Mouse (Mus musculus) cerebellum, postnatal 14 days (tissue): ENCODE measurements at regions not wholly inside any gene's neighbourhood (a gene's known extent, or its start where the extent isn't known, plus 50 kb on each side); places are given as distances from the start of the nearest gene placed in this dataset.
A peak's percentile ranks its signal among the peaks of the same experiment; 100 is the strongest.
"Not testable (repeated sequence)": the region's sequence is repeated elsewhere in the genome, so short reads cannot be mapped to it uniquely, and the experiment has no call there.

Source experiments
- DNase-seq, 2 experiments: peaks; one replicate each; pipeline ENCODE4 v3.0.0; 2021; ENCODE audit warnings: mixed read lengths in 2 of 2

GRCm38 (mm10) chr2:78277699-78278098, 331.5 kb upstream of the Cwc22 start:
- DNase-seq = peak; percentile 40 to 45

DNA sequence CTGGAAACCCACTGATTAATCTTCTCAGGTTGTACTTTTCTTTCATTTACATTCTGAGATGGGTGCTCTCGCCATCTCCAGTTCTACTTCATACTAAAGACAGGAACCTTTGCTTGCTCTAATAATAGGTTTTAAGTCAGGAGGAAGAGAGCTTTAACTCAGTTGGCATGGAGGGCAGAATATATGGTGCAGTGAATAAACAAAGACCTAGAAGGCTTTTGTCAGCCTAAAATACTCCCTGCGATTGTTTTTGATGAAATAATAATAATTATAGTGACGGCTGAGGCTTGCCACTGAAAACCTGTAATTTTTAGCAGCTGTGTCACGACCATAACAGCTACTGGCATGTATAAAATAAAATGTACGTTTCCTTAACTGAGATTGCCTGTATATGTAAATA, 327.9 kb upstream of the Cwc22 start:
- DNase-seq = no peak

DNA sequence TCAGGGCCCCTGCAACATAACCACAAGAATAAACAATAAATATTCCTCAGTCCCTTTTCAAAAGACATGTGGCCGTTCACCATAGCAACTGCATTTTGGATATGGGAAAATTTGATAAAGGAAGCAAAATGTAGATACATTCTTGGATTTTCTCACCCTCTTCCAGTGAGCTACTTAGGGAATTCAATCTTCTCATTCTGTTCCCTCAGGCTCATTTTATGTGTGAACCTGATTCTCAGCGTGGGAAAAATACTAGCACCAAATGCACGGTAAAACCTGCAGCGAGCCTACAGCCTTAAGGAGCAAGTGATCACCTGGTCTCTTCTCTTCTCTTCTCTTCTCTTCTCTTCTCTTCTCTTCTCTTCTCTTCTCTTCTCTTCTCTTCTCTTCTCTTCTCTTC, 322.5 kb upstream of the Cwc22 start:
- no peak for DNase-seq

- DNase-seq = peak in 1 of 2 experiments; percentile 28
Observed at GRCm38 (mm10) chr2:78267527-78268375, 321.6 kb upstream of the Cwc22 start.

DNA sequence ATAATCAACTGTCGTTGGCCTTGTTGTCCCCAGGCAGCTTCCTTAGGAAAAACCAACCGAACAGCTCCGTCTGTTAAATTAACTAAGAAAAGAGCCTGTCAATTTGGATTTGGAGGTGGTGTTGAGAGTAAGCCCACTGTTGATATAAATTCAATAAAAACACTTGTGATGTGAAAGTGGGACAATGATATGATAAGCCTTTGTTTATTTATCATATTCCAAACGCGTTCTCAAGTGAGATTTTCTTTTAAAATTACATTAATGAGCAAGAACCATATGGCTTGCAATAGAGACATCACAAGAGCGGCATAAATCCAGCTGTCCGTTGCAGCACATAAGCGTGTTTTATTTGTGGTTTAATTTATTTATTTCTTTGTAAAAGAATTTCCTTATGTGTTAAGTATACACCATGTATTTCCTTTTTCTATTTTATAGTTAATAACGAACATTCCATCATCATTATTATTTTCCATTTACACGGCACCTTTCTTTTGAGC, 307.5 kb upstream of the Cwc22 start:
- DNase-seq = no peak

DNA sequence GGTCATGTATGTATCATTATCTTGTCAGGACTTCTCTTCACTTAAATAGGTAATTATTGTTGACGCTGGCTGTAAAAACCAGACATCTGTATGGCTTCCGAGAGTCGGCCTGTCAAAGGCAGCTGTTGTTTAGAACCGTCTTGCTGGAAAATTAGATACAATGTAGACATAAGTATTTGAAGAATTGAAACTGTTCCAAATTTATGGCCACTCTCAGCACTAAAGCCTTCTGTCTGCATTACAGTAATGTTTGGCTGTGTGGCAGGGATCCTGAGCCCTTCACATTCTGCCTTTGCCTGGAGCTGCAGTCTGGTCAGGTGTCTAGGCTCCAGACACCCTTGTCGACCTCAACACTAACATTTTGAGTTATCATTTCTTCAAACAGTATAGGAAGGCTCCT, 300.2 kb upstream of the Cwc22 start:
- no peak for DNase-seq

DNA sequence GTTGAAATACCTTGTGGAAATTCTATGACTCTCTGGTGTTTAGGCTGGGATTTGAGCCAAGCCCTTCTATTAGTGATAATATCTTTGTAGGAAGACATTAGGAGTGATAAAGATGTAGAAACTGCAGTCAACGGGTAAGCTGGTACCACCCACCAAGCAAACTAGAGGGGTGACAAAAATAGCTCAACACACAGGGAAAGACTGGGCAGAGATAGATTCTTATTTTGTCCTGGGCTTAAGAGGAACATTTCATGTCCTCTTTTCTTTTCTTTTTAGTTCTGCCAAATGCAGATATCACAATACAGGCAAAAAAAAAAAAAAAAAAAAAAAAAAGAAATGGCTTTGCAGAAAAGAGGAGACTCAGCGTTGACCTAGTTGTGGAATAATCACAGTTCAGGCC, 294.1 kb upstream of the Cwc22 start:
- peak in 1 of 2 experiments; percentile 2 for DNase-seq

- DNase-seq = not testable (repeated sequence)
Observed at GRCm38 (mm10) chr2:78225383-78226100, 279.4 kb upstream of the Cwc22 start.

GRCm38 (mm10) chr2:78214469-78214868, 268.3 kb upstream of the Cwc22 start:
- no peak for DNase-seq

- no peak for DNase-seq
Observed at GRCm38 (mm10) chr2:78205125-78205524, 258.9 kb upstream of the Cwc22 start.

- no peak for DNase-seq
Observed at GRCm38 (mm10) chr2:78196006-78196405, 249.8 kb upstream of the Cwc22 start.

DNA sequence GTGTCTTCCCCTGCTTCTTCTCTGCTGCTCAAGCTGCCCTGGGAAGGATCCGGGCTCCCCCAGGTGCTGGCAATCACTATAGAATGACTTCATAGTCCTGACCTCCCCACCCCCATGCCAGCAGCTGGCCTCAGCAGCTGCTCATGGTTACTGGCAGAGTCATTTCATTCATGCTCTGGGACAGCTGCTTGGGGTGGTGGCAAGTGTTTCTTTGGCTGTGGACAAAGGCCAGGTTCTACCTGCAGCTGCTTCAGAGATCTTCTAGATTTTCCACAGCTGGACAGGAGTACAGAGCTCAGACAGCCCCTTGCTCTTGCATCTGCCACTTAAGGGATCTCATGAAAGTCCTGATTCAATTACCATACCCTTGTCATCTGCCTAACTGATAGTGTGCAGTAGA, 243.4 kb upstream of the Cwc22 start:
- DNase-seq = peak in 1 of 2 experiments; percentile 47

- no peak for DNase-seq
Observed at GRCm38 (mm10) chr2:78184950-78185349, 238.8 kb upstream of the Cwc22 start.

- no peak for DNase-seq
Observed at GRCm38 (mm10) chr2:78173784-78174183, 227.6 kb upstream of the Cwc22 start.

DNA sequence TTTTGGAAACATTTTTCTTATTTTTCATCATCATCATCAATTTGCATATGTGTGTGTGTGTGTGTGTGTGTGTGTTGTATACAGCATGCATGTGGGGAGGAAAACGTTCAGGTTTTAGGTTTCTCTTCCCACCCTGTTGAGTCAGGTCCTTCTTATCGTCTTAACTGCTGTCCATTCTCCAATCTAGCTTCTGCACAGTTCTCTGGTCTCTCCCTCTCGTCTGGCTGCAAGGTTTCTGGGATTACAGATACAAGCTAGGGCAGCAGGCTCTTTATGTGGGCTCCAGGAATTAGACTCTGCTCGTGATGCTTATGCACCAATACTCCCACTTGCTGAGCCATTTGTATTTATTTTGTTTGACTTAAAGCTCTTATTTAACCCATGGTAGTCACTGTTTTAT, 226.6 kb upstream of the Cwc22 start:
- no peak for DNase-seq

GRCm38 (mm10) chr2:78170162-78170747, 224.1 kb upstream of the Cwc22 start:
- DNase-seq = no peak

DNA sequence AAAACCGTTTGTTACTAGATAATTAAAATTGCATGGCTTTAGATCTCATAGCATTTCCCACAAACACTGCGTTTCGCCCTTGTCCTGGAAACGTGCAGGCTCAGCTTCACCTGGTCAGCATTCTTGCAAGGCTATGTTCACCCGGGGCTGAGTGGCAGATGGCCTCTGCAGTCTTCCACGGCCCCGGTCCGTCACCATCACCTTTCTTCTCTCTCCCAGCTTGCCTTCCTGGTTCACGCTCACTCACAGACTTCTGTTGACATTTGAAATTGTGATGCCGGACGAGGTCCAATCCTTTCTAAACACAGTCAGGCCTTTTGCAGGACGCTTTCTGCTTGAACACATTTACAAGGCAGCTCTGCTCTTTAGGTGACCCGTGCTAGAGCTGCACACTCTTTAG, 219.3 kb upstream of the Cwc22 start:
- DNase-seq = peak; percentile 58 to 65

- DNase-seq = peak; percentile 54 to 74
Observed at GRCm38 (mm10) chr2:78159877-78160485, 213.8 kb upstream of the Cwc22 start.

DNA sequence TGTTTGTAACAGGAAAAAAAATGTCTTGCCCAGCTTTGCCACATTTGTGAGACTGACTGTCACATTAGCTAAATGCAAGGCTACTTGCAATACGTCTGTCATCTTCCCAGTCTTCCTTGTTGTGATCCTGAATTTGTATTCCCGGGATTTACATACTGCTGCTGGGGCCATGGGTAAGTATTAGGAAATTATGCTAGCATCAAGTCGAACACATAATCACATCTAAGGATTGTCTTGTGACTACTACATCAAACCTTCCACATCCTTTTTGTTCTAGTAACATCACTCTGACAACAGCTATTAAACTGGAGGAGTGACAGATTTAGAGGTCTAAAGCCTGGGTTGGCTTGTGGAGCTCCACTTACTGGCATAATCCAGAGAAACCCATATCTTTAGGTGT, 164.2 kb upstream of the Cwc22 start:
- DNase-seq = no peak

GRCm38 (mm10) chr2:78095536-78095935, 149.4 kb upstream of the Cwc22 start:
- DNase-seq = no peak

DNA sequence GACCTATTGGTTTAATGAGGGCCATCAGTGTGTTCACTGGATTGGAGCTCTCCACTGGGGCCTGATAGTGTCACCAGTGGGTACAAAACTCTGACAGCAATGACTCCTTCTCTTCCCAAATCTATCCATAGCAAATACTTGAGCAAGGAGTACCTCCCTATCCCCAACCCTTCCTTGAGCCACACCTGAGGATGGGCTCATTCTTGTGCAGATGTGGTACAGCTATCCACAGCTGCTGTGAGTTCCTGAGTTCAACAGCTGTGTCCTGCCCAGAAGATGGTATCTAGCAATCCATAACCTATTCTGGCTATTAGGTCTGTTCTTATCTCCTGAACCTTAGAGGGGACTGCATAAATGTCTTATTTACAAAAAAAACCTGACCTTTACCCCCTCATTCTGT, 148.7 kb upstream of the Cwc22 start:
- no peak for DNase-seq

- peak in 1 of 2 experiments; percentile 9 for DNase-seq
Observed at GRCm38 (mm10) chr2:78064321-78065037, 118.3 kb upstream of the Cwc22 start.
